Mouse (Mus musculus) cerebellum, adult 2 months (tissue): Measurements from ENCODE around the gene Prkar2b. TPM values are rescaled to one million over a fixed set of nuclear protein-coding genes. Genes with fewer than 3 reads are reported as not detected.

Experiments
- DNase-seq, 2 experiments: peaks; one replicate each; pipeline ENCODE4 v3.0.0; 2021
- H3K27ac ChIP-seq: fragments of 200-500 bp; 2 replicates; pipeline ENCODE4 v1.5.1; 2012; ENCODE audit warnings: low read length, control low read depth, inconsistent platforms; ENCODE audit not compliant: insufficient read depth
- H3K27me3 ChIP-seq: fragments of 200-500 bp; 2 replicates; pipeline ENCODE4 v1.6.1; 2012; ENCODE audit warnings: inconsistent platforms, mild to moderate bottlenecking, low read length, moderate library complexity; ENCODE audit not compliant: control insufficient read depth, insufficient read depth
- H3K4me1 ChIP-seq: fragments of 200-500 bp; 2 replicates; pipeline ENCODE4 v1.6.1; 2011; ENCODE audit warnings: low read length; ENCODE audit not compliant: control insufficient read depth, insufficient read depth
- H3K4me3 ChIP-seq: fragments of 200-500 bp; replicated peaks from 2 replicates; pipeline ENCODE3; 2011; ENCODE audit warnings: mild to moderate bottlenecking, low read depth, low read length, control low read depth; ENCODE audit not compliant: insufficient read depth
- CTCF ChIP-seq: fragments of 200-500 bp; IDR thresholded peaks from 2 replicates; pipeline ENCODE4 v1.5.1; 2011; ENCODE audit warnings: low read depth, mild to moderate bottlenecking, control low read depth, low read length, moderate library complexity, borderline replicate concordance; ENCODE audit not compliant: insufficient read depth
- POLR2A ChIP-seq: fragments of 200-500 bp; IDR thresholded peaks from 2 replicates; pipeline ENCODE4 v1.6.1; 2011; ENCODE audit warnings: low read length, control low read depth, borderline replicate concordance; ENCODE audit not compliant: insufficient read depth
- WGBS: fragments of 180-500 bp; shearing (Covaris S2); methylation state at CpG from one replicate; pipeline ENCODE4 v1.1.7; 2018; 5-methylcytosine and 5-hydroxymethylcytosine counted together
- polyA plus RNA-seq: library from polyadenylated mRNA; depleted of rRNA; stranded (reverse); fragments of >200 nt; gene quantifications from 2 replicates; pipeline ENCODE4 v1.2.3, GENCODE M21; 2012

Prkar2b gene
- polyA plus RNA-seq, 1 experiment = 11.9 TPM

GRCm38 (mm10) chr12:32080692-32081091 lies 19.6 kb upstream of the Prkar2b start:
- H3K27me3 ChIP-seq = no peaks in the 10 kb centered on the region; the same call in 1 of the 2 replicates

DNA sequence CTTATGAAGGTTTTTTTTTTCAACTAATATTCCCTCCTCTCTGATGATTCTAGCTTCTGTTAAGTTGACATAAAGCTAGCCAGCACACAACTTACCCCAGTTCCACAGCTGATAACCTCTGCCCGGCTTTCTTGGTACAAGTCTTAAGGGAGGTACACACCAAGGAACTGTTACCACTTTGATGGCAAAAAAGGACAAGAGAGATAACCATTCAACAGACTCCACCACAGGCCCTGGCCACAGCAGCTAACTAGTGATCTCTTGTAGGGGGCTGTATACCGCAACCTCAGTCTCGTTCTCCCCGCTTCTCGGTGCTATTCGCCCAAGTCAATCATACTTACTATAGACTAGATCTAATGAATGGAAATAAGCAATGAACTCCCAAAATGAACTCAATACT lies 16.3 kb upstream of the Prkar2b start:
- no peak overlapping the region for H3K27ac ChIP-seq
- H3K4me3 ChIP-seq = no peak overlapping the region
- WGBS = 98% methylated on average over 6 of the region's 6 CpGs
- no peaks in the 10 kb centered on the region for H3K4me1 ChIP-seq
- DNase-seq = no peak
- TF ChIP-seq CTCF = no peak
- no peak for TF ChIP-seq POLR2A
- H3K27me3 ChIP-seq = no peaks in the 10 kb centered on the region; the same call in 1 of the 2 replicates

More at GRCm38 (mm10) chr12:32080692-32081091, 19.6 kb upstream of the Prkar2b start:
- H3K27ac ChIP-seq = no peak overlapping the region
- no peak overlapping the region for H3K4me3 ChIP-seq
- no peak for TF ChIP-seq CTCF
- no peak for TF ChIP-seq POLR2A
- H3K4me1 ChIP-seq = no peaks in the 10 kb centered on the region
- DNase-seq = no peak
- WGBS = 85% methylated on average over 9 of the region's 9 CpGs

- TF ChIP-seq CTCF (no peak), POLR2A (no peak)
- Histone ChIP-seq H3K4me1 (no peaks in the 10 kb centered on the region), H3K27me3 (no peaks in the 10 kb centered on the region; the same call in 1 of the 2 replicates), H3K4me3 (no peak overlapping the region), H3K27ac (no peak overlapping the region)
- WGBS = 77% methylated on average over 10 of the region's 10 CpGs
- no peak for DNase-seq
Observed at GRCm38 (mm10) chr12:32075831-32076715, 15.0 kb upstream of the Prkar2b start.

- TF ChIP-seq CTCF (no peak), POLR2A (no peak)
- DNase-seq = no peak
- no peak overlapping the region for H3K27ac ChIP-seq
- 59% methylated on average over 6 of the region's 6 CpGs for WGBS
- no peak overlapping the region for H3K4me3 ChIP-seq
- H3K27me3 ChIP-seq = no peaks in the 10 kb centered on the region
- H3K4me1 ChIP-seq = no peaks in the 10 kb centered on the region
Observed at GRCm38 (mm10) chr12:32074271-32074670, 13.2 kb upstream of the Prkar2b start.

GRCm38 (mm10) chr12:32066004-32066403 lies 4.9 kb upstream of the Prkar2b start:
- 67% methylated on average over 5 of the region's 5 CpGs for WGBS
- H3K27me3 ChIP-seq = no peaks in the 10 kb centered on the region
- DNase-seq = no peak
- no peak overlapping the region for H3K4me3 ChIP-seq
- H3K4me1 ChIP-seq = no peaks in the 10 kb centered on the region
- H3K27ac ChIP-seq = no peak overlapping the region
- TF ChIP-seq CTCF = no peak
- TF ChIP-seq POLR2A = no peak

GRCm38 (mm10) chr12:32060247-32061089 lies 628 bp downstream of the Prkar2b start:
- H3K4me3 ChIP-seq = peak overlapping the region; percentile 61
- H3K4me1 ChIP-seq = no peaks in the 10 kb centered on the region
- H3K27me3 ChIP-seq = no peaks in the 10 kb centered on the region; the same call in 1 of the 2 replicates
- H3K27ac ChIP-seq = no peak overlapping the region
- WGBS = 2% methylated on average over 66 of the region's 66 CpGs
- DNase-seq = peak in 1 of 2 experiments; percentile 9
- TF ChIP-seq POLR2A (no peak), CTCF (no peak)

GRCm38 (mm10) chr12:32059707-32060106 lies 1.4 kb downstream of the Prkar2b start:
- peak in 1 of 2 experiments; percentile 4 for DNase-seq
- H3K27me3 ChIP-seq = no peaks in the 10 kb centered on the region; the same call in 1 of the 2 replicates
- no peak overlapping the region for H3K27ac ChIP-seq
- WGBS = 64% methylated on average over 6 of the region's 6 CpGs
- H3K4me1 ChIP-seq = no peaks in the 10 kb centered on the region
- no peak overlapping the region for H3K4me3 ChIP-seq
- no peak for TF ChIP-seq POLR2A
